Mouse (Mus musculus): Measurements from ENCODE around the gene Cars.
"Not testable (repeated sequence)": the region's sequence is repeated elsewhere in the genome, so short reads cannot be mapped to it uniquely, and the experiment has no call there.

Gene Cars

DNA sequence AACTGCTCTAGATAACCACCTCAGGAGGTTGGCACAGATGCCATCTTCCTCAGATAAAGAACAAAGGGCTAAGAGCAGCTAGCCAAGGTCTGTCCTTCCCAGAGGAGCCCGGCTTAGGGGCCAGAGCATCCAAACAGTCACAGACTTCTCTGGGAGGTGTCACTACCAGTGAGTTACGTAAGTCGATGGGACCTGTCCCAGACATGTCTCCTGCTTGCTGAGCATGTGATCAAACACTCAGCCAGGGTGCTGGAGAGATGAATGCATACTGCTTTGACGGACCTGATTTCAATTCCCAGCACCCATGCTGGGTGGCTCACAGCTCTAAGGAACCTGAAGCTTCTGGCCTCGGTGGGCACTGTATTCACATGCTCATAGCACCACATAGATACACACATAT is 12.3 kb downstream of the Cars start:
- in situ Hi-C loops (cut with MboI, MseI) = no loop called here

DNA sequence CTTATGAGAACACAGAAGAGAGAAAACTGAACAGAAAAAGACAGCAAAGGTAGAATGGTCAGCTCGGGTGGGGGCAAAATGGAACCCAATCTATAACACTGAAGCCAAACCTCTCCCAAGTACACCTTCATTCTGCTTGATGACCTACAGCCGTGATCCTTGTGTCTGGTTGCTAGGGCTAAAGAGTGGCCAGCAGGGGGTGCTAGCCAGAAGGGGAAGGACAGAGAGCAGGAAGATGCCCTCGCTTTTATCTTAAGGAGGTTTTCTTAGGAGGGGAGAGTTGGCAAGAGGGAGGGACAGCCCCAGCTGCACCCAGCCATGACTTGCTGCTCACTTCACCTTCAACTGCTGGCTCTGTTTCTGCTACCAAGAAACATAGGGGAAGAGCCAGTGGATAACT is 15.9 kb downstream of the Cars start:
- in situ Hi-C loops (cut with MboI, MseI) = no loop called here

DNA sequence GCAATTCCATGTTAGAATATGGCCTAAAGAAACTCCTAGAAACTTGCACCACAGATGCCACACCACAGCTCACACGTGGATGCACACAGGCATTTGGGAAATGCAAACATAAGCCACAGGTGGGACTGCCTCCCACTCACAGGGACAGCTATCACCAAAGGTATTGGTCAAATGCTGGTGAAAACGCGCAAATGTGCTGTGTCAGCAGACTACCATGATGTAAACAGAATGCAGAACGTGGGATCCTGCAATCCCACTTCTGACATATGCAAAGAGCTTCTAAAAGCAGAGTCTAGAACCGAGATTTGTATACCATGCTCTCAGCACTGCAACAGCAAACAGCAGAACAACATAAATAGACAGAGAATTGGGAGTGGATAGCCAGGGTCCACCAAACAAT is 16.9 kb downstream of the Cars start:
- in situ Hi-C loops (cut with MboI, MseI) = no loop called here

DNA sequence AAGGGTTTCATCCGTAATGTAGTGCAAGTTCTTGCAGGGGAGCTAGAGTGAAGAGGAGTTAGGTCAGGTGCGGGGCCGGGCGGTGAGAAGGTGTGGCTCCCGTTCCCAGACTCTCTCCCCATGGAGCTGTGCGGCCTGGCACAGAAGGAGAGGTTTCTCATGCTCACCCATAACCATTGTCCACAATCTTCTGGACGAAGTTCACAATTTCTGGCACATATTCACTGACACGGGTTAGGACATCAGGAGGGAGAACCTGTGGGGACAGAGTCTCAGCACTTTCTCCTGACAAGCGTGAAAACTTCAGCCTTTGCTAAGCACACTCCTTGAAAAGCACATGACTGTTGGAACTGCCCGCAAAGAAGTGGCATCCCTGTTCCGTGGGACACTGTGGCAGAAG is 24.1 kb downstream of the Cars start:
- in situ Hi-C loops (cut with MboI, MseI) = no loop called here

DNA sequence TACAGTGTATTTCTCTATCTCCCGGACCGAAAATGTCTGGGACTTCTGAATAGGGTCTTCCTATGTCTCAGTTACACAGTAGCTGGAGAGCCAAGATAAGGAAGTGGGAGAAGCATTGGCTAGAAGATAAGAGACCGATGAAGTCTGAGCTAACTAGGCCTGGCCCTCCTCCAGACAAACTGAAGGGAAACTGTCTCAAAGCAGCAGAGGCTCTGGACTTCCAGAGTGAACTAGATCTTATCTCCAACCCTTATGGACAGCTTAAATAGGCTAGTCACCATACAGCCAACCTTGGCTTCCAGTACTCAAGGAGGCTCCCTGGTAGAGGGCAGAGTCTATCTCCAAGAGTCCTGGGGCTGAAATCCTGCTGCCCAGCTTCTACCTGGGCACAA is 34.2 kb downstream of the Cars start:
- in situ Hi-C loops (cut with MboI, MseI) = no loop called here

DNA sequence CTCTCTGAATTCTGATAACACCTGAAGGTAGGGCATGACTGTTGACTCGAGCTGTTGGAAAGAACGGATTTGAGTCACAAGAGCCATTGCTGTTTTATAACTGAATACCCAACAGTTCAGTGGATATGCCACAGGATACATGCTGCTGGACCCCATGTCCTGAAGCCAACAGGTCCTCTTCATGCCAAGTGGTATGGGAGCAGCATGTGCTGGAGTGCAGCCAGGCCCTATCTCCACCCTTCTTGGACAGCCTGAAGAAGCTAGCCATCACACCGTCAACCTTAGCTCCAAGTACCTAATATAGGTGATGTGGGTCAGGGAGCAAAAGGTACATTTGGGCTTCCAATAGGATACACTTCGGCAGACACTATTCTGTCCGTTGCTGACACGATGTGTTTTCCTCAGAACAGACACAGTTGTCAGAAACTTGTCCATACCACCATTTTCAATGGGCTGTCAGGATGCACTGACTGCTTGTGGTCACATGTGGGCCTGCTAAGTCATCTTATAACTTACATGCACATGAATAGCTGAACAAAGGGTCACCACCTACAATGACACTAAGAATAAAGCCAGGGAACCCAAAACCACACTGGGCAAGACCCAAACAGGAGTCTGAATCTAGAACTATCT is 34.8 kb downstream of the Cars start:
- in situ Hi-C loops (cut with MboI, MseI) = no loop called here

DNA sequence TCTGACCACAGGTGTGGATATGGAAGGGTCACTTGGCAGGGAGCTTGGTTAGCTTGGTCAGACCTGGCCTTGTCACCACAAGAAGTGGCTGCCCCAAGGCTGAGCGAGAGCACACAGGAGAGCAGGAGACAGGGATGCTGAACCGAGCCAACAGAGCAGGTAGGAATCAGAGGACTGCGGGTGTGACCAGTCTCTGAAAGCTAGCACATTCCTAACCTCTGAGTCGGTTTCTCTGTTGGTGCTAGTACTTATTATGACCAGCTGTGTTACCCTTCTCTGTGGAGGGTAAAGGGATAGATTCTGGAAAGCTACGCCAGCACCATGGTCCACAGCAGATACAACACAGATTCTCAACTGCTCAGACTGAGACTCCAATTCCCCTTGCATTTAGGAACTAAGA is 36.1 kb downstream of the Cars start:
- in situ Hi-C loops (cut with MboI, MseI) = no loop called here

DNA sequence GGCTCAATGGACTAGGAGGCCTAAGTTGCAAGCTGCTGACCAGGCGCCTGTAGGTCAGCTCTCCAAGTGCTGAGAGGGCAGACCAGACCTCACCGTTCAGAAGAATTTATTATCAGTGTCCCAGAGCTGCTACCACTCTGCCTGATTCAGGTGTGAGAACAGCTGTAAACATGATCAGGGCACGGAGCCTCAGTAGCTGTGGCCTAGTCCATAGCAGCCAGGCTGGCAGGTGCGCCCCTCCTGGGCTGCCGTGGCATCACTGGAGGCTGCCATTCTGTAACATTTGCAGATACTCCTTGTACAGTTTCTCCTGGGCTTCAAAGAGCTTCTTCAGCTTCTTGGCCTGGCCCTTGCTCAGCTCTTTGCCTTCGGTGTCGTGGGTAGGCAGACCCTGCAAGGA is 42.3 kb downstream of the Cars start:
- in situ Hi-C loops (cut with MboI, MseI) = no loop called here

DNA sequence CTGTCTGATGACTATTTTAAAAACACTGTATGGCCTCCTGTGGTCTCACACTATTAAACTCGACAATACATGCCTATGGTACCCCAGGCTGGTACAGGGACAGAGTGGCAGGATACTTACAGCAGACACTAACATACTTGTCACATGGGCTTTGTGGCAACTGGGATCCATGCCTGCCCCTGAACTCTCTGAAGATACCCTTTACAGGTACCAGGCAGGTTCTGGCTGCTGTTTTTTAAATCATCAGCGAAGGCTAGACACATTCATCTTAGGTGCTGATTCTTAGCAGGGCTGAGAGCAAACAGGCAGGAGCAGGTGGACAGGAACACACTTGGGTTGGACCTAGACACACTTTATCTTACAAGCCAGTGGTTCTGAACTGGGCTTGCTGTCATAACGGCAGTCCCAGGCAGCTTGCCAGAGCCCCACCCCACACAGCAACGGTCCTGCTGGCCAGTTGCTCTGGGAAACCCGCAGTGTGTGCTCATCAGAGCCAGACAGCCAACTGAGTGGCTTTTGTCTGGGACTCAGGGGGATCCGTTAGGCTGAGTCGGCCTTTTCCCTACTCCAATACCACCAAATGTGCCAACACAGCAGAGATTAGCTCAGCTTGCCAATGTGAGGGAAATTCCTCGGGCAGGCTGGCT is 42.8 kb downstream of the Cars start:
- in situ Hi-C loops (cut with MboI, MseI) = no loop called here

DNA sequence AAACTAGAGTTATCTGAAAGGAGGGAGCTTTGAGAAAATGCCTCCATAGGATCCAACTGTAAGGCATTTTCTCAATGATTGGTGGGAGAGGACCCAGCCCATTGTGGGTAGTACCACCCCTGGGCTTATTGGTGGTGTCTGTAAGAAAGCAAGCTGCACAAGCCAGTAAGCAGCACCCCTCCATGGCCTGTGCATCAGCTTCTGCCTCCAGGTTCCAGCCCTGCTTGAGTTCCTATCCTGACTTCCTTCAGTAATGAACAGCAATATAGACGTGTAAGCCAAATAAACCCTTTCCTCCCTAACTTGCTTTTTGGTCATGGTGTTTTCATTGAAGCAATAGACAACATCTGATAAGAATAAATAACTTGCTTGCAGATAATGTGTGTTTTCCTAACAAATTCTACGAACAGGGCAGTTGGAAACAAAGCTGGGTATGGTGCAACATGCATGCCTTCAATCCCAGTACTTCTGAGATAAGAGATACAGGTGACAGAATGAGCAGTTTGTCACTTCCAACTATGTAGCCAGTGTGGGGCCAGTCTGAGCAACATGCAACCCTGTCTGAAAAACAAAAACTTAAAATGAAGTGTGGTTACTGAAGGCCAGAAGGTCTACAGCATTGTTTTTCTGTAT is 50.2 kb downstream of the Cars start:
- in situ Hi-C loops (cut with MboI, MseI) = no loop called here

DNA sequence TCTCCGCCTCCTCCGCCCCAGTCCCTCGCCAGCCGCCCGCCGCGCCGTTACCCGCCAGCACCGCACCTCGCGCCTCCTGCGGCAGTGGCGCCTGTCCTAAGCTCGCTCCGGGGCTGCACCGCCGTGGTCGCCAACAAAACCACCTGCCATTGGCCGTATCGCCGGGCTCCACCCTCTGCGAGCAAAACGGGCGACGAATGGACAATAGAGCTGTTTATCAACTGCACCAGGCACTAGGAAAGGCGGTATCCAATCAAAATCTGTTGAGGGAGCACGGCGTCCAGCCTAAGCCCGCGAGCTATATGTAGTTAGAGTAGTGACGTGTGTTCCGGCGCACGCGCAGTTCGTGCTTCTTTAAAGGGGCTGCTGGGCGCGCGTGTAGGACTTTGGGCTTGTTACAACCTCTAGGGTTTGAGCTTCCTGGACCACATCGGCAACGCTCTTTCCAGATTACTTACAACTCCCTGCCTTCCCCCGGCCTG is 50.9 kb downstream of the Cars start, which contains the start of gene Nap1l4:
Gene Nap1l4, minus strand, starts transcription at position 131 of the 482 bp plus-strand sequence.
- in situ Hi-C loops (cut with MboI, MseI) = no loop called here

DNA sequence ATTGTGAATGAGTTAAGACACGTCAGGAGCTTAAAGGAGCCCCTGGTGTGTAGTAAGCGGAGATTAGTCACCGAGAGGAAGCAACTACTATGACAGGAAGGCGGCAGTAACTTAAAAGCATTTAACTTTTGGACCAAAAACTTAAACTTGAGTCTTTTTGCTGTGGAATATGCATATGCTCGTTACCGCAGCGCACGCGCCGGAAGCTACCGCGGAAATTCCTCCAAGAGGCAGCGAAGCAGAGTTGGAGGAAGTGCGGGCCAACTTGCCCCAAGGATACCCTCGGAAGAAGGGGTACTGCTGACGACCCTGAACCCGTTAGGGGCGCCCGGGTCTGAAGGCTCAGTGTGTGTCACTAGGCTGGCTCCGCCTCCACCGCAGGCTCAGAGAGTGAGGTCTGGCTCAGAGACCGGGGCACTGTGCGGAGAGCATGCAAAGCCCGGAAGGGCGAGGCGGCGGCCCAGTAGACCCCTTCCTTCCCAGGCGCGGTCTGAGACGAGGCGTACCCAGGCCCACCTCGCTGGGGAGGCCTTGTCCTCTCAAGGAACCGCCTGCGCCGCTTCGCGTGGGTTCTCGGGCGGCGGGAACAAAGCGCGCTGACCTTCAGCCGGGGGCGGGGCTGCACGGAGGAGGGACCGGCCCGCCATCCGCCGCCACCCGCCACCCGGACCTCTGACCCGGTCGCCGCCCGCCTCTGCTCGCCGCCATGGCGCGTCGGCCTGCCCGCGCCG is 51.5 kb downstream of the Cars start:
- in situ Hi-C loops (cut with MboI, MseI) = no loop called here

DNA sequence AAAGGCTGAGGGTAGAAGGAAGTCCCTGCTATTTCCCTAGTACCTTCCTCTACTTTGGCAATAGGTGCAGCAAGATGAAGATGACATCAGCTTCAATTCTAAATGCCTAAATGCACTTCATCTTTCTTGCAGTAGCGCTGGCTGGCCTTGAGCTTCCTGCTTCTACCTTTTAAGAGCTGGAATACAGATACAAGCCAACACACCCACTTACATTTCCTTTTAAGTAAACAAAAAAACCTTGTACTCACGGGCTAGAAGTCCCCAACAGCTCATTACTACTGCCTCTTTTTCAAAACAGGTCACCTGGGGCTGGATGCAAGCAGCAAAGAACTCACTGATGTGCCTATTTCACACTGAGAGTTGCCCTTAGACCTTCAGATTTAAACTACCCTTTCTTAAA is 53.3 kb downstream of the Cars start:
- in situ Hi-C loops (cut with MboI, MseI) = no loop called here

DNA sequence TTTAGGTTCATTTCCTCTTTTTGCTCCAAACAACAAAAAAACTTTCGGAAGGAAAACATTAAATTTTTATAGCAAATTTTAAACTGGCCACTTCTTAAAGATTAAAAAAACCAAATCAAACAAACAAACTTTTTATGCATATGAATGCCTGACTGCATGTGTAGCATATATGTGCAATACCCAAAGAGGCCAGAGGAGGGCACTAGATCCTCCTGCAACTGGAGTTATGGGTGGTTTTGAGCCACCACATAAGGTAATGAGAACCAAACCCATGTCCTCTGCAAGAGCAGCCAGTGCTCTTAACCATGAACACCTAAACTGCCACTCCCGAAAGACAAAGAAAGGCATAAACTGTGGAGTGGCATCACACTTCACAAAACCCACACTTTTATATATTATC is 55.5 kb downstream of the Cars start:
- in situ Hi-C loops (cut with MboI, MseI) = no loop called here

DNA sequence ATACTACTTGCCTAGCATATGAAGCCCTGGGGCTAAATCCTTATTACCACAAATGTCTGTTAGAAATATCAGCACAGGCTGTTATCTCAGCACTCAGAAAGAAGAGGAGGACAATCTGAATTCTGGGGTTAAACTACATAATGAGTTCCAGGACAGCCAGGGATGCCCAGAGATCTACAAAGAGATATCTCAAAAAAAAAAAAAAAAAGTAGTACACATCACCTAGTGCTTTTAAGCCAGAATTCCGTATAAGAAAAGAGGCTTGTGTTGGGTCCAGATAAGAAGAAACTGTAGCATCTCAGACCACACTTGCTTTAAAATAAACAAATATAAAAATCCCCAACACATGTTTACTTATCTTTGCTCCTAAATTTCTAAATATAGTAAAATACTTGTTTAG is 61.2 kb downstream of the Cars start:
- in situ Hi-C loops (cut with MboI, MseI) = no loop called here

DNA sequence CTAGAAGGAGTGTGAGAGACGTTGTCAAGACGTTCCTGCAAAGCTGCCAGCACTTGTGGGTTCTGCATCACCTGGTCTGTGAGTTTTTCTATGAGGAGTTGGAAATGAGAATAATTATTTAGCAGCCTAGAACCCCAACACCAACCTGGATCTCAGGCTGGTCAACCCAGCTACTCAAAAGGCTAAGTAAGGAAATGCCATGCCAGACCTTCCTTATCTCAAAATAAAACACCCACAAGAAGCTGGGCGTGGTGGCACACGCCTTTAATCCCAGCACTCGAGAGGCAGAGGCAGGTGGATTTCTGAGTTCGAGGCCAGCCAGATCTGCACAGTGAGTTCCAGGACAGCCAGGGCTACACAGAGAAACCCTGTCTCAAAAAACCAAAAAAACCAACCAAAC is 61.7 kb downstream of the Cars start:
- in situ Hi-C loops (cut with MboI, MseI) = not testable (repeated sequence)

DNA sequence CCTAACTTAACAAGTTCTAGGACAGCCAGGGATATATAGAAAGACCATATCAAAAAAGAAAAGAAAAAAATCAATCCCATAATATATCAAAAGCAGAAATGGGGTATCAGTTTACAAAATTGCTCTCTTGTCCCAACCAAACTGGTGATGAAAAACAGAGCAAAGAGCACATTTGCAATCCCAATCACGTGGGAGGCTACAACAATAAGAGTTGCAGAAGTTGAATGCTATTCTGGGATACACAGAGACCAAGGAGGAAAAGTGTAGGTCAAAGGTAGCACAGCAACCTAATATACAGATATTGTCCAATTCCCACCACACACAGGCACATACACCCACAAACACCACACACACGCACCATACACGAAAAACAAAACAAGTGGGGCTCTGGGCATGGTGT is 63.6 kb downstream of the Cars start:
- in situ Hi-C loops (cut with MboI, MseI) = no loop called here

DNA sequence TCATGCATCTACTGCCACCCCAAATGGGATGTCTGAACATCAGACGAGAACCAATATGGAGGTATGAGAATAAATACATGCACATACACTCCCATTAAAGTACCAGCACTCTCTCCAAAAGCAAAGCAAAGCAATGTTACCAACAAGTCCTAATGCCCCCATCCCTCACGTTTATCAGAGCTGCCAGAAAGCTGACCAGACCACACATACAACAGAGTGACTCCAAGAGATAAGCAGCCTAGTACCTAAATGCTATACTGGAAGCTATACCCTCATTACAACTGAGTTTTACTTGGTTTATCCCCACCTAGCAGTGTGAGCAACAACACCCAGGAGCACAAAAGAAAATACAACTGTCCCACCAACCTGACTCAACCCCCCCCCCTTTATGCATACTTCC is 66.6 kb downstream of the Cars start:
- in situ Hi-C loops (cut with MboI, MseI) = no loop called here

DNA sequence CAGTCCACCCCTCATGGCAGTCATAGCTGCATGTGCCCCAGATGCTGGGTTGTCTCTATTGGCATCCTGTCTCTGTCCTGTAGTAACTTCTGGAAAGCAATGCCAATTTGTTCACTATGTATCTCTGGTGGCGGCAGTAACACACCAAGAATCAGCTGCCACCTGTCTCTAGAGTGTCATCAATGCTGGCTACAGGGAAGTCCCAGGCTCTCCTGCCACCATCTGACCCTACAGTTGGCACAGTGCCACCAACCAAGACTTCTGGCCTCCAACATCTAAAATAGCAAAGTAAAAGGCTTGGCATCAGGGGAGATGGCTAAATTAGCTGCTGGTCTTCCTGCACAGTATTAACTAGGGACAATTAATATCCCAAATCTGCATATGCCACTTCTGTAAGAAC is 67.5 kb downstream of the Cars start:
- in situ Hi-C loops (cut with MboI, MseI) = no loop called here

DNA sequence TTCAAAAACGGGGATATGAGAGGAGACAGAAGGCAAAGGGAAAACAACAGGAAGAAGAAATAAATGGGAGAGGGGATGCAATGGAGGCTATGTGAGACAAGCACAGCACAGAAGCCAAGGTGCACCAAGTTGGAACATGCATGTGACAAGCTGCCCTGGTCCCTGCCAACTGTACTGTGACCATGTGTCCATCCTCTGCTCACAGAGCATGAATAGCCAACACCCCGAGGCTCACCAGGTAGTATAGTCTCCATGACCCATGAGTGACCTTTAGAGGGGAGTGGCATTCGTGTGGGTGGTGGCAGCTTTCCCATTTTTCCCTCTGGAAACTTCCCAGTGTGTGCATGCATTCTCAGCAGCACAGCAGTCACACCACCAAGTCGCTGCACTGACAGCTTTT is 80.6 kb downstream of the Cars start:
- in situ Hi-C loops (cut with MboI, MseI) = loop anchor here (10.0 kb wide), 1 partner anchor 1635 kb away; no protein-coding TSS in a partner anchor

DNA sequence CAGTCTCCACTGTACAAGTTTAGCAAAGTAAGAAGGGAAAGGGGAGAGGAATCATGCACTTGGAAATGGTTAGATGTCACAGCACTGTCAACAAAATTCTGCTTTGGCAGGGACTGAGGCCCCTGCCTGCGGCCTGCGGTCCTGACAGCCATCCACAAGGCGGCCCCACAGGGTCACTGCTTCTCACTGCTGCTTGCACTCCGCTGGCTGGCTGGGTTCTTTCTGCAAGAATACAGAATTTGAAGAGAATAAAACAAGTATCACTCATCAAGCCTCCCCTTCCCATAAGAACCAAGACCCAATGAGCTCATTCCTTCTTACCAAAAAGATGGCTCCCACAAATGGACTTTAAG is 85.5 kb downstream of the Cars start:
- in situ Hi-C loops (cut with MboI, MseI) = loop anchor here (10.0 kb wide), 1 partner anchor 1630 kb away; no protein-coding TSS in a partner anchor

DNA sequence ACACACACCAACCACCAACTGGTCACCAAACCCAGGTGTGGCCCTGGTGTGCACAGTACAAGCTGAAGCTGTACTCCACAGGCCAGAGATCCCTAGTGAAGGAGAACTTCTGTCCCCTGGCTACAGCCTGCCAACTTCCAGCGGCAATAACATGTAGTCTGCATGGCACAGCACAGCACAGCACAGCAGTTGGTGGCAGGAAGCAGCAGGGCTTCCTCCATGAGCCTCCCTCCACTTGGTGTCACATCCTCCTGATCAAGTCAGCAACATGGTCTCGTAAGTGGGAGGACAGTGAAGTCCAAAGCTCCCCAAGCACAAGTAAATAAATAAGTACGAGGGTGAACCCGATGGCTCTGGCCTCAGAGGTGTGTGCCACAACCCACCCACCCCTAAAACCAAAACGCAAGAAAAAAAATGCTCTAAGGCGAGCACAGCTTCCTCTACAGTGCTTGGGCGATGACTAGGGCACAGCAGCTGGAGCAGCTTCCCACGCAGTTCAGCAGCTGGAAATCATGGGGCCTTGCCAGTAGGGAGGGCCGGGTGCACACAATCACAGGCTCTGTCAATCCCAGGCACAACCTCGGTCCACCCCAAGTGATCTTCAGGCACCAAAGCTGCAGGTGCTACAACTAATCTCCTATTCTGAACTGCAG is 86.0 kb downstream of the Cars start:
- in situ Hi-C loops (cut with MboI, MseI) = loop anchor here (10.0 kb wide), 1 partner anchor 1629 kb away; no protein-coding TSS in a partner anchor

Measured in regulatory T cell (primary cell).